Mouse (Mus musculus) neural tube, embryonic 11.5 days (tissue): ENCODE measurements at regions not wholly inside any gene's neighbourhood (a gene's known extent, or its start where the extent isn't known, plus 50 kb on each side); places are given as distances from the start of the nearest gene placed in this dataset.
A peak's percentile ranks its signal among the peaks of the same experiment; 100 is the strongest.

Source experiments
- ATAC-seq: fragments of 200-750 bp; cut with Nextera tagmentation; 2 replicates; pipeline ENCODE4 v1.8.0; 2017; ENCODE audit warnings: moderate number of reproducible peaks, mild to moderate bottlenecking, moderate TSS enrichment, moderate library complexity; ENCODE audit not compliant: insufficient read depth, low FRiP score, low TSS enrichment
- DNase-seq: peaks from one replicate; pipeline ENCODE4 v3.0.0-alpha.2; 2015; ENCODE audit warnings: low spot score
- H3K27ac ChIP-seq: fragments of 300-500 bp; sonication (generic); 2 replicates; pipeline ENCODE4 v1.5.1; 2014; ENCODE audit warnings: low read depth, mild to moderate bottlenecking, low read length
- H3K27me3 ChIP-seq: fragments of 300-500 bp; sonication (generic); 2 replicates; pipeline ENCODE4 v1.6.1; 2014; ENCODE audit warnings: mild to moderate bottlenecking, low read length, mixed read lengths; ENCODE audit not compliant: control insufficient read depth, insufficient read depth
- H3K36me3 ChIP-seq: fragments of 300-500 bp; sonication (generic); 2 replicates; pipeline ENCODE4 v1.6.1; 2014; ENCODE audit warnings: mild to moderate bottlenecking, low read length, moderate library complexity, mixed read lengths; ENCODE audit not compliant: control insufficient read depth, insufficient read depth
- H3K4me1 ChIP-seq: fragments of 300-500 bp; sonication (generic); 2 replicates; pipeline ENCODE4 v1.6.1; 2014; ENCODE audit warnings: low read length, mixed read lengths; ENCODE audit not compliant: control insufficient read depth, insufficient read depth
- H3K4me2 ChIP-seq: fragments of 300-500 bp; sonication (generic); 2 replicates; pipeline ENCODE4 v1.6.1; 2014; ENCODE audit warnings: low read depth, mild to moderate bottlenecking, moderate library complexity
- H3K4me3 ChIP-seq: fragments of 300-500 bp; sonication (generic); 2 replicates; pipeline ENCODE4 v1.5.1; 2014; ENCODE audit warnings: low read depth, low read length
- H3K9ac ChIP-seq: fragments of 300-500 bp; sonication (generic); 2 replicates; pipeline ENCODE4 v1.6.1; 2014; ENCODE audit warnings: mild to moderate bottlenecking, low read length
- H3K9me3 ChIP-seq: fragments of 300-500 bp; sonication (generic); 2 replicates; pipeline ENCODE4 v1.6.1; 2016; ENCODE audit warnings: low read length; ENCODE audit not compliant: control insufficient read depth
- WGBS: fragments of 180-500 bp; shearing (Covaris S2); extraction: QIAGEN DNeasy Blood & Tissue Kit; methylation state at CpG from one replicate; pipeline ENCODE4 v1.1.7; 2014; 5-methylcytosine and 5-hydroxymethylcytosine counted together

- ATAC-seq: no peak
- no peak overlapping the region for H3K9ac ChIP-seq
- H3K4me3 ChIP-seq: no peak overlapping the region
- no peak overlapping the region for H3K27ac ChIP-seq
- H3K4me2 ChIP-seq: no peak overlapping the region
- no peaks in the 10 kb centered on the region for H3K36me3 ChIP-seq
- no peaks in the 10 kb centered on the region for H3K4me1 ChIP-seq
- no peak for DNase-seq
- no peaks in the 10 kb centered on the region for H3K27me3 ChIP-seq
- 88% methylated on average over 3 of the region's 3 CpGs for WGBS
- no peaks in the 10 kb centered on the region for H3K9me3 ChIP-seq
Measured at GRCm38 (mm10) chrX:164878336-164878735, 101.8 kb downstream of the Mospd2 start.

- WGBS: 84% methylated on average over 6 of the region's 6 CpGs
- Histone ChIP-seq H3K9ac (no peak overlapping the region), H3K27ac (no peak overlapping the region), H3K4me2 (no peak overlapping the region), H3K4me3 (no peak overlapping the region), H3K36me3 (no peaks in the 10 kb centered on the region), H3K9me3 (no peaks in the 10 kb centered on the region), H3K4me1 (no peaks in the 10 kb centered on the region), H3K27me3 (no peaks in the 10 kb centered on the region)
- DNase-seq (no peak), ATAC-seq (no peak)
Measured at GRCm38 (mm10) chrX:164840393-164840792, 139.8 kb downstream of the Mospd2 start.

GRCm38 (mm10) chrX:164820906-164821305 is 159.3 kb downstream of the Mospd2 start:
- ATAC-seq (peak; percentile 72; the same call in 1 of the 2 replicates), DNase-seq (no peak)
- H3K9me3 ChIP-seq: no peaks in the 10 kb centered on the region
- H3K36me3 ChIP-seq: no peaks in the 10 kb centered on the region
- H3K27ac ChIP-seq: no peak overlapping the region
- H3K27me3 ChIP-seq: no peaks in the 10 kb centered on the region
- H3K9ac ChIP-seq: no peak overlapping the region
- H3K4me2 ChIP-seq: no peak overlapping the region
- no peaks in the 10 kb centered on the region for H3K4me1 ChIP-seq
- H3K4me3 ChIP-seq: no peak overlapping the region

- Histone ChIP-seq H3K4me2 (no peak overlapping the region), H3K9me3 (no peaks in the 10 kb centered on the region), H3K9ac (no peak overlapping the region), H3K4me1 (no peaks in the 10 kb centered on the region), H3K36me3 (no peaks in the 10 kb centered on the region), H3K27ac (no peak overlapping the region), H3K4me3 (no peak overlapping the region), H3K27me3 (no peaks in the 10 kb centered on the region)
- ATAC-seq (no peak), DNase-seq (no peak)
- WGBS: 56% methylated on average over 3 of the region's 3 CpGs
Measured at GRCm38 (mm10) chrX:164787293-164787692, 192.9 kb downstream of the Mospd2 start.

GRCm38 (mm10) chrX:164764919-164765318 is 215.3 kb downstream of the Mospd2 start:
- Histone ChIP-seq H3K27ac (no peak overlapping the region), H3K36me3 (no peaks in the 10 kb centered on the region), H3K27me3 (no peaks in the 10 kb centered on the region), H3K4me1 (no peaks in the 10 kb centered on the region), H3K9me3 (no peaks in the 10 kb centered on the region), H3K4me2 (no peak overlapping the region), H3K9ac (no peak overlapping the region), H3K4me3 (no peak overlapping the region)
- DNase-seq (no peak), ATAC-seq (no peak)
- WGBS: 90% methylated on average over 4 of the region's 4 CpGs

GRCm38 (mm10) chrX:164763764-164764445 is 216.3 kb downstream of the Mospd2 start:
- ATAC-seq (no peak), DNase-seq (no peak)
- Histone ChIP-seq H3K9ac (no peak overlapping the region), H3K9me3 (no peaks in the 10 kb centered on the region), H3K4me1 (no peaks in the 10 kb centered on the region), H3K36me3 (no peaks in the 10 kb centered on the region), H3K4me3 (no peak overlapping the region), H3K4me2 (no peak overlapping the region), H3K27me3 (no peaks in the 10 kb centered on the region), H3K27ac (no peak overlapping the region)
- WGBS: 78% methylated on average over 2 of the region's 2 CpGs

GRCm38 (mm10) chrX:164745552-164746217 is 234.5 kb downstream of the Mospd2 start:
- H3K4me1 ChIP-seq: no peaks in the 10 kb centered on the region
- WGBS: 84% methylated on average over 1 of the region's 1 CpGs
- no peak for ATAC-seq

More at GRCm38 (mm10) chrX:164745552-164746217, 234.5 kb downstream of the Mospd2 start:
- Histone ChIP-seq H3K27ac (no peak overlapping the region), H3K9me3 (no peaks in the 10 kb centered on the region), H3K9ac (no peak overlapping the region), H3K36me3 (no peaks in the 10 kb centered on the region), H3K4me2 (no peak overlapping the region), H3K4me3 (no peak overlapping the region), H3K27me3 (no peaks in the 10 kb centered on the region)
- DNase-seq: no peak
